Mouse (Mus musculus) midbrain, embryonic 10.5 days (tissue): ENCODE results near the gene Oscp1. TPM values are rescaled to one million over a fixed set of nuclear protein-coding genes. Genes with fewer than 3 reads are reported as not detected.

Experiments
- DNase-seq: peaks from one replicate; pipeline ENCODE4 v3.0.0-alpha.2; 2017; ENCODE audit warnings: low spot score
- H3K27ac ChIP-seq: fragments of 300-500 bp; sonication (generic); replicated peaks from 2 replicates; pipeline ENCODE4 v1.5.1; 2016; ENCODE audit warnings: mild to moderate bottlenecking
- H3K27me3 ChIP-seq: fragments of 300-500 bp; sonication (generic); 2 replicates; pipeline ENCODE4 v1.6.1; 2016; ENCODE audit warnings: low read depth, mild to moderate bottlenecking; ENCODE audit not compliant: poor library complexity, severe bottlenecking
- H3K36me3 ChIP-seq: fragments of 300-500 bp; sonication (generic); 2 replicates; pipeline ENCODE4 v1.6.1; 2016; ENCODE audit warnings: mild to moderate bottlenecking, moderate library complexity
- H3K4me1 ChIP-seq: fragments of 300-500 bp; sonication (generic); 2 replicates; pipeline ENCODE4 v1.6.1; 2016
- H3K4me3 ChIP-seq: fragments of 300-500 bp; sonication (generic); 2 replicates; pipeline ENCODE4 v1.5.1; 2016; ENCODE audit warnings: mild to moderate bottlenecking, moderate library complexity
- H3K9me3 ChIP-seq: fragments of 300-500 bp; sonication (generic); replicated peaks from 2 replicates; pipeline ENCODE4 v1.6.1; 2016; ENCODE audit warnings: mild to moderate bottlenecking
- WGBS: fragments of 180-500 bp; shearing (Covaris S2); methylation state at CpG from one replicate; pipeline ENCODE4 v1.1.7; 2016; 5-methylcytosine and 5-hydroxymethylcytosine counted together
- polyA plus RNA-seq: library from polyadenylated mRNA; unstranded; fragments of >200 nt; fragmentation: Nextera tagmentation; extraction: Ambion mirVana; gene quantifications from 2 replicates; pipeline ENCODE4 v1.2.1, GENCODE M21; 2016

Gene Oscp1
- polyA plus RNA-seq, 1 experiment from 2014 or later, result 33.2 TPM

DNA sequence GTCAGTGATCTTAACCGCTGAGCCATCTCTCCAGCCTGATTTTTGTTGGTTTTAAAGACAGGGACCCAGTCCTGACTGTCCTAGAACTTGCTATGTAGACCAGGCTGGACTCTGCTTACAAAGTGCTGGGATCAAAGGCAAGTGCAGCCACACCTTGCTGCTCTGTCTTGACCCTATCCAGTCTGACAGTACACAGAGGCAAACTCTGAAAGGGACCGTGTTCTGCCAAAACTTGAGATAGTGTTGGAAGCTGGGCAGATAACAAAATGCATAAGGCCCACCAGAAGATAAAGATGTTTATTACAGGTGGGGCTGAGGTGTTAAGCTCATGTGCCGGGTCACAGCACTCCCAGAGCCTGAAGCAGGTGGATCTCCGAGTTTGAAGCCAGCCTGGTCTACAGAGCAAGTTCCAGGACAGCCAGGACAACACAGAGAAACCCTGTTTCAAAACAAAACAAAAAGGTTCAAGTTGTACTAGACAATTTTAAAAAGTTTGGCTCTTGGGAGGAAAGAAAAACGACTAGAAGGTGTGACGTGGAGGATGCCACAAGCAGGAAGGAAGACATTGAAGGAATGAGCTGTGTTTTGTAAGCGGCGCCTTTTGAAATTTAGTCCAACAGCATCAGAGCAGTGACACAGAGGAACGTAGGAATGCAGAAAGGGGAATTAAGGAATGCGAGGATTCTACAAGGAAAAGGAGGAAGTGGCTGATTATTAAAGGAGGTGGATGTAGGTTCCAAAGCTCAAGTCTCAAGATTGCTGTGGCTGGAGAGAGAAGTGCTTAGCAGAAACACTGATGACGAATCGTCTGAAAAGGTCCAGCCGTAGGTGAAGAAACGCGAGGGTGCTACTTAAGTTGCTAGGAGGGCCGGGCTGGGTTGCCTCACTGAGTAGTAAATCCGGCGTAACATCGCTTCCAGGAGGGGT lies 895 bp upstream of the Oscp1 start:
- DNase-seq, result no peak
- Histone ChIP-seq H3K36me3 (peaks cover 43% of the 10 kb centered on the region), H3K4me1 (peaks cover 20% of the 10 kb centered on the region), H3K4me3 (peak overlapping the region; percentile 84), H3K27ac (peak overlapping the region; percentile 89), H3K27me3 (no peaks in the 10 kb centered on the region), H3K9me3 (no peaks in the 10 kb centered on the region)
- WGBS, result 17% methylated on average over 19 of the region's 19 CpGs

DNA sequence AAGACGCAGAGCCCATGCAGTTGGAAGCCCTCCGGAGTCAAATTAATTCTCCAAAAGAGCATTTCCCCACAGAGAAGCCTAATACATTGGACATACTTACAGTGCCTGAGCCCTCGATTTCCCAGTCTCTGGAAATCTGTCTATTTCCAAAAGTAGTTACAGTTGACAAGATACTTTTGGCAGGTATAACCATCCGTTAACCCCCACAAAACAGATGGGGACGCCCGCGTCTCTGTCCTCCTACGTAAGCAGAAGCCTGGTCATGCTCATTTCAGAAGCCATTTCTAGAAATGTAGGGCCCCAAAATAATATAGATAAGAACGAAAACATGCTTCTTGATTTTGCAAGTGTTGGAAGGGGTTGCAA lies 615 bp downstream of the Oscp1 start:
- Histone ChIP-seq H3K36me3 (peaks cover 28% of the 10 kb centered on the region), H3K4me1 (peaks cover 20% of the 10 kb centered on the region), H3K27ac (peak overlapping the region; percentile 89), H3K9me3 (no peaks in the 10 kb centered on the region), H3K4me3 (peak overlapping the region; percentile 84), H3K27me3 (no peaks in the 10 kb centered on the region)
- WGBS, result 45% methylated on average over 9 of the region's 9 CpGs
- DNase-seq, result no peak

DNA sequence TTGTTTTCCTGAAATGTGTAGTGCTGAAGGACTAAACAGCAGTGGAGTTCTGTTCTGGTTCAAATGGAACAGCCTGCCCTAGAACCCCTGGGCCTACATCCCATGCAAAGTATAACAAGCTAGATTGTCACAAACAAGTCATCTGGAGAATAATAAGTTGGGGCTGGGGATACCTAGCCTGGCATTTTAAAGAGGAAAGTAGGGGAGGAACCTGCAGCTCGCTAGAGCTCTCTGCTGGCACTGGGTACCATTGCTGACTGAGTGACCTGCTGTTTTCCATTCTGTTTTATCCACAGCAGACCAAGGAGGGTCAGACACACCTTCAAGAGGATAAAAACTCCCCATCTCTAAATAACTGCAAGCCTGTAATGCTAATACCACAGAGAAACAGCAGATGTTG lies 4.5 kb downstream of the Oscp1 start:
- Histone ChIP-seq H3K27me3 (no peaks in the 10 kb centered on the region), H3K4me1 (peaks cover 12% of the 10 kb centered on the region), H3K36me3 (no peaks in the 10 kb centered on the region), H3K9me3 (no peaks in the 10 kb centered on the region), H3K4me3 (no peak overlapping the region), H3K27ac (no peak overlapping the region)
- DNase-seq, result no peak
- 42% methylated on average over 1 of the region's 1 CpGs for WGBS

DNA sequence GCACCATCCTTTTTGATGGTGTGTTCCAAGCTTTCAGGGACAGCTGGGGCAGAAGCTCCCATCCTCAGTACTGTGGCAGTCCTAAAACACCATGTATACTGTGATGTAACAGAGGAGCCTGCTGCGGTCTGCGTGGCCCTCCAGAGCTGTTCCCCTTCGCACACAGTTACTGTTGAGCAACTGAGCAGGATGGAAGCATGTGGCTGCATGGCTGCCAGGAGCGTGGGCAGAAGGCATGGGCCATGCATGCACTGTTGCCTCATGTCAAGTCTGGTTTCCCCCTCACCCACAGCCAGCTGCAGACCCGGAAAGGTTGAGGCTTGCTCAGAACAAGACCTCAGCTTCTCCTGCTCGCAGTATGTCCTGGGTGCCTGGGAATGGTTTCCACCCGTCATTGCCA lies 6.9 kb downstream of the Oscp1 start:
- Histone ChIP-seq H3K4me1 (no peaks in the 10 kb centered on the region), H3K9me3 (no peaks in the 10 kb centered on the region), H3K27ac (no peak overlapping the region), H3K4me3 (no peak overlapping the region), H3K27me3 (no peaks in the 10 kb centered on the region), H3K36me3 (0 out of 2 replicates have a peak, but pooled peaks cover 4% of the 10 kb centered on the region)
- WGBS, result 93% methylated on average over 7 of the region's 7 CpGs
- DNase-seq, result no peak

DNA sequence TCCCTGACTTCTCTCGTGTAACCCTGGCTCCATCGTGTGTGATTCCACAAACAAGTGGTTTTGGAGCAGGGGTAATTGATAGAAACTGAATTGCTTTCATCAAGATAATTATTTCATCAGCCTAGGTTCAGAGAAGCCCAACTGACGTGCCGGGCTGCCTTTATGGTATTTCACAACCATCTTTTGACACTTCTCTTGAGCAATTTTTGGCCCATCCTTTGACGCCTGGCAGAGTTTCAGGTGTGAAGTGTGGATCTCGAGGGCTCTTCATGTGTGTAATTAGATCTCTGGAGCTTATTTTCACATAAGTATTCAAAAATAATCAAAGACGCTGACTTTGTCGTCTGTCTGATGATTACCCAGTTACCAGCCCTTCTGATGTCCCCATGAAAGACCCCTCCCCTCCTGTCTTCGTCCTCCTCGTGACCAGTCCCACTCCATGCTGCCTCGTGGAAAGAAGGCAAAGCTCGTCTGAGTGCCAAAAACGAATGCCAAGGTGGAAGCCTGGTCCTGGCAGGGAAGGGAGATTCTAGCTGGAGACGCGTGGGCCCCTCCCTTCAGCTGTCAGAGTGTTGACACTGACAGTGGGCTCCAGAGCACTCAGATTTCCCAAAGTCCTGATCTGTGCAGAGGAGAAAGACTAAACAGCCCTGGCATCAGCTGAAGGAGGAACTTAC lies 9.2 kb downstream of the Oscp1 start:
- Histone ChIP-seq H3K4me1 (no peaks in the 10 kb centered on the region), H3K9me3 (no peaks in the 10 kb centered on the region), H3K36me3 (0 out of 2 replicates have a peak, but pooled peaks cover 4% of the 10 kb centered on the region), H3K27me3 (no peaks in the 10 kb centered on the region), H3K4me3 (no peak overlapping the region), H3K27ac (no peak overlapping the region)
- DNase-seq, result no peak
- WGBS, result 87% methylated on average over 15 of the region's 15 CpGs

DNA sequence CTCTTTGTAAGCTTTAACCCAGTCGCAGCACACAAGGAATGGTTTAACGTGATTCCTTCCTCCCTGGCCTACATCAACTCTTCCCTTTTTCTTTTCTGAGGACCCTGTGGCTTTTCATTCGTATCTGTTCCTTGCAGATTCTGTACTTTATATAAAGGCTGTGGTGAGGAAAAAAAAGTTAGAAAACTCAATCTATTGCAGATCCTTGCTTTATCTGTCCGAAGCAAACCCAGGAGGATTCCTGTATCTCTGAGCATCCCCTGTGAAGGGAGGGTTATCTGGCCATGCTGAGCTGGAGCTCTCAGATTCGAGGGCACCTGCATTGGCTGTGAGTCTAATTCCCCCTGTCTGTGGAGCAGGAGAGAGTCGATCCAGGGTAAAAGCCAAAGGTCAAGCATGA lies 10.5 kb downstream of the Oscp1 start:
- no peaks in the 10 kb centered on the region for H3K27me3 ChIP-seq
- no peaks in the 10 kb centered on the region for H3K9me3 ChIP-seq
- no peaks in the 10 kb centered on the region for H3K4me1 ChIP-seq
- no peak overlapping the region for H3K4me3 ChIP-seq
- no peak for DNase-seq
- no peak overlapping the region for H3K27ac ChIP-seq
- H3K36me3 ChIP-seq, result peaks cover 6% of the 10 kb centered on the region
- 89% methylated on average over 6 of the region's 6 CpGs for WGBS

DNA sequence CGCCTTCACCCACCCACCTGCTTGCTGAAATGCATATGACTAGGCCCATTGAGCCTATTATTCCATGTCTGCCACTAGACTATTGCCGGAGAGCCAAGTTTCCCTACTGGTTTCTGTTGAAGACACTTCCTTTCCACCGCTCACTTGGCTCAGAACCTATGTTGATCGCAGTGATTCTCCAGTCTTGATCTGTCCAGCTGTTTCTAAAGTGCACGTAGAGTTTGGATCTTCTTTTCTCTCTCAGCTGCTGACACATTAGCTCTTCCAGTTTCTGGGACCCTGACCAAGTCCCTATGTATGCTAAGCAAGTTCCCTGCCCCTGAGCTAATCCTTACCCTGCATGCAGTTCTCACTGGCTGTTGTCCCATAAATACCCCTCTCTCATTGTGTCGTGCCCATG lies 19.5 kb downstream of the Oscp1 start:
- peaks cover 35% of the 10 kb centered on the region for H3K36me3 ChIP-seq
- no peaks in the 10 kb centered on the region for H3K27me3 ChIP-seq
- no peaks in the 10 kb centered on the region for H3K9me3 ChIP-seq
- WGBS, result 85% methylated on average over 6 of the region's 6 CpGs
- no peak overlapping the region for H3K27ac ChIP-seq
- DNase-seq, result no peak
- H3K4me1 ChIP-seq, result no peaks in the 10 kb centered on the region
- no peak overlapping the region for H3K4me3 ChIP-seq

DNA sequence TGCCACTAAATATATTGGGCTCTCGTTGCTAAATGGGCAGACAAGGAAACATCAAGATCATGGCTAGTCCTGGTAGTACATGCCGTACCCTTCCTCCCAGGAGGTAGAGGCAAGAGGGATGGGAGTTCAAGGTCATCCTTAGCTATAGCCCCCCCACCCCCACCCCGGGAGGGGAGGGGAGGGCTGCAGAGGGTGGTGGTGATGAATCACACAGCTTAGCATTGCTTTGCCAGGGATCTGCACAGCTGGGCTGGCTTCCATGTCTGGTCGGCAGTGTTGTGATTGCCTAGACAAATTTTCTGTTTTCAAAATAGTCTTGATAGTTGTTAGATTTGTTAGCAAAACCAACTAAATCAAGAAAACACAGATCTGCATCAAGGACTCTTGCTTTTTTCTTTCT lies 20.9 kb downstream of the Oscp1 start:
- 84% methylated on average over 4 of the region's 4 CpGs for WGBS
- Histone ChIP-seq H3K4me1 (no peaks in the 10 kb centered on the region), H3K27me3 (no peaks in the 10 kb centered on the region), H3K4me3 (no peak overlapping the region), H3K27ac (no peak overlapping the region), H3K36me3 (peaks cover 41% of the 10 kb centered on the region), H3K9me3 (no peaks in the 10 kb centered on the region)
- DNase-seq, result no peak

DNA sequence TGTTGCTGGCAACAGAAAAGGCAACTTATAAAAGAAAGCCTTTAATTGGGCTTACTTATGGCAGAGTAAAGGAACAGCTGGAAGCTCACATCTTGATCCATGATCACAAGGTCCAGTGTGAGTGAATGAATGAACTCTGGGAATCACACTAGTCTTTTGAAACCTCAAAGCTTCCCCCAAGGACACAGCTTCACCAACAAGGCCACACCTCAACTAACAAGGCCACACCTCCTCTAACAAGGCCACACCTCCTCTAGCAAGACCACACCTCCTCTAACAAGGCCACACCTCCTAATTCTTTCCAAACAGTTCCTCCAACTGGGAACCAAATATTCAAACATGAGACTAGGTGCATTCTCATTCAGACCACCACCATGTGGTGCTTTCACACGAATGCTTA lies 23.2 kb downstream of the Oscp1 start:
- no peak overlapping the region for H3K4me3 ChIP-seq
- peaks cover 31% of the 10 kb centered on the region for H3K36me3 ChIP-seq
- H3K4me1 ChIP-seq, result no peaks in the 10 kb centered on the region
- WGBS, result 96% methylated on average over 1 of the region's 1 CpGs
- H3K27ac ChIP-seq, result no peak overlapping the region
- no peaks in the 10 kb centered on the region for H3K9me3 ChIP-seq
- no peaks in the 10 kb centered on the region for H3K27me3 ChIP-seq
- DNase-seq, result no peak

DNA sequence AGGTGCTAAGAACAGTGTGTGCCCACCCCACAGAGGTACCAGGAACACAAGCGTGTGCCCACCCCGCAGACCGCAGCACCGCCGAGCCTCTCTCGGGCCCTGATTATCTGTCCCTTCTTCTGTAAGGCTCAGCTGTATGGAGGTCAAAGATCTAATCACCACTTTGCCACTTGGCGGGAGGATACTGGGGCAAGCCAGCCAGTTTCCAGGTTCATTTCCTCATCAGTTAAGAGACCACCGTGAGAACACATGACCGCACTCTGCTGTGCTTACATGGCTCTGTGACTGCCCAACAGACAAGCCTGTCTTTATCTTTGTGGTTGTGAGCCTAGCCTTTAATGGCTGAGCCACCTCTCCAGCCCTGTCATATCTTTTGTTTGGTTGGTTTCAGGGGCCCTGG lies 24.7 kb downstream of the Oscp1 start:
- Histone ChIP-seq H3K9me3 (no peaks in the 10 kb centered on the region), H3K27ac (no peak overlapping the region), H3K4me1 (no peaks in the 10 kb centered on the region), H3K4me3 (no peak overlapping the region), H3K36me3 (peaks cover 31% of the 10 kb centered on the region), H3K27me3 (no peaks in the 10 kb centered on the region)
- no peak for DNase-seq
- 96% methylated on average over 9 of the region's 9 CpGs for WGBS

DNA sequence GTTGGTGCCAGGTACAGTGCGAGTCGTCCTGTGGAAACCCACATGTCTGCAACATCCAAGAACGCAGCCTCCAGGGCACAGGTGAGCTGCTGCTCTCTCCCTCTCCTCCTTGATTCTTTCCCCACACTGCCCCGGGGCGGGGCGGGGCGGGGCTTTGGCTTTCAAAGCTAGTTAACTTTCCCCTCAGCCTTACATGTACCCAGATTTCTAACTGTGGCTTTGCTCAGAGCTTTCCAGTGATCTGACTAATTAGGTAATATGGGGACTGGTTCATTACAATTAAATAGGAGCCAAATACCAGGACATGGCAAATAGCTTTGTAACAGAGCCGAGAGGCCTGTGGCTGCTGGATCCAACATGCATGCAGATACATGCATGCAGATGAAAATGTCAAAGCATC lies 26.0 kb downstream of the Oscp1 start:
- Histone ChIP-seq H3K4me3 (no peak overlapping the region), H3K9me3 (no peaks in the 10 kb centered on the region), H3K4me1 (no peaks in the 10 kb centered on the region), H3K36me3 (peaks cover 38% of the 10 kb centered on the region), H3K27me3 (no peaks in the 10 kb centered on the region), H3K27ac (no peak overlapping the region)
- WGBS, result 77% methylated on average over 8 of the region's 8 CpGs
- DNase-seq, result no peak

DNA sequence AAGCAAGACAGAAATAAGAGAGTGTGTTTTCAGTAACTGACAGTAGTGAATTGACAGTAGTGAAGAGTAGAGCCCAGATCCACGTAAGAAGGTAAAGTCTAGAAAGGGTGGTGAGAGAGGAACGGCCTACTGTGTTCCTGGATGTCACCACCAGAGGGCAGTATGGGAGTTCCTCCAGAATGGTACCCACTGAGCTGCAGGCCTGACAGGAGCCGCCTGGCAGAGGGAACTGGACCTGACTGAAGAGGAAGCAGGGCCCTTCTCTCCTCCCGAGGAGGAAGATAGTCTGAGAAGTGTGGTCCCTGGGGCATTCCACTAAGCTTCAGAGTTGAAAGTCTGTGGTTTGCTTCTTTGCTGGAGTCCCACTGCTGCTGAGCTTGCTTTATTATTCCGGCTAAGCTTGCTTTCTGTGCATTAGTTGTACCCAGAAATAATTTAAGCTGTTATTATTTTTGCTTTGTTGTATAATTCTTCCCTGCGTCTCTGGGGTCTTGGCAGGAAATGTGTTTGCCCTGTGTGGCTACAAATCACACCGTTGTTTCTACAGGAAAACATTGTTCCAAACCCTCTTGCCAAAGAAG lies 27.7 kb downstream of the Oscp1 start:
- WGBS, result 35% methylated on average over 7 of the region's 7 CpGs
- no peaks in the 10 kb centered on the region for H3K9me3 ChIP-seq
- H3K36me3 ChIP-seq, result peaks cover 31% of the 10 kb centered on the region
- H3K4me1 ChIP-seq, result no peaks in the 10 kb centered on the region
- H3K27ac ChIP-seq, result no peak overlapping the region
- no peak overlapping the region for H3K4me3 ChIP-seq
- peak; percentile 79 for DNase-seq
- no peaks in the 10 kb centered on the region for H3K27me3 ChIP-seq
